Mouse (Mus musculus) CD4-positive naive resting alpha-beta T cell, adult 57 days (primary cell): Measurements from ENCODE around the gene Prss42. TPM values are rescaled to one million over a fixed set of nuclear protein-coding genes. Genes with fewer than 3 reads are reported as not detected.

ENCODE experiments used
- total RNA-seq: library from RNA; stranded (reverse); gene quantifications from one replicate; pipeline ENCODE4 v1.2.4, GENCODE M21; 2023

Gene Prss42
- not detected for total RNA-seq

DNA sequence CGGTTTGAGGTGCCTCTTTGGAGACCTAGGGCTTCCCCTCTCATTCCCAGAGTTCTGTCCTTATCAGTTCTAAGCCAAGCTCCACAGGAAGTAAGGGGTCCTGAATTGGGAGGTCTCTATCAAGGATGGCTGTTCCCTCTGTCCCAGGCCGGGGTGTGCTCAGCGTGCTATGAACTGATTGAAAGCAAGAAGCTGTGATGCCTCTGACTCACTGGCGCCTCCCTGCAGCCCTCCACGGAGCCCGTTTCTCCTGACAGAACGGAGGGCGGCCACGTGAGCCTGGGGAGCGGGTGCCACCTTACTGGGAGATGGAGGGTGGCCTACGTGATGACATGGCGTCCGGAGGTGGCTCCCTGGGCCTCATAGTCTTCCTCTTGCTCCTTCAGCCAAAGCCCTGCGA lies at the start of gene Prss42:
Prss42 (plus strand) TSS at position 301 of the 400 bp plus-strand sequence.

DNA sequence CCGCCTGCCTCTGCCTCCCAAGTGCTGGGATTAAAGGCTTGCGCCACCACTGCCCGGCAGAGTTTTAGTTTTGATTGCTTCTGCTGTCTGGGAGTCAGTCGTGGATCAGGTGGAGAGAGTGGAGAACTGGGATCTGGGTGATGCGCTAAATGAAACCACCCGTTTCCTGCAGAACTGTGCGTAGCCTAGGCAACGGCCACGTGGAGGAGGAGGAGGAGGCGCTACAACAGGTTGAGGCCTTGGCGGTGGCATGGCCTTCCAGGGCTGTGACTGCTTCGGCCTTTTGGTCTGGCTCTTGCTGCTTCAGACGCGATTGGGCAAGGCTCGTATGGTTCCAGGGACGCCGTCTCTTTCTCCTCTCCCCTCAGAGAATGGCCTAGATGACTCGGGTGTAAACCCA lies 15.8 kb downstream of the Prss42 start, which contains the start of gene Prss44:
Prss44 (plus strand) TSS at position 206 of the 400 bp plus-strand sequence.

DNA sequence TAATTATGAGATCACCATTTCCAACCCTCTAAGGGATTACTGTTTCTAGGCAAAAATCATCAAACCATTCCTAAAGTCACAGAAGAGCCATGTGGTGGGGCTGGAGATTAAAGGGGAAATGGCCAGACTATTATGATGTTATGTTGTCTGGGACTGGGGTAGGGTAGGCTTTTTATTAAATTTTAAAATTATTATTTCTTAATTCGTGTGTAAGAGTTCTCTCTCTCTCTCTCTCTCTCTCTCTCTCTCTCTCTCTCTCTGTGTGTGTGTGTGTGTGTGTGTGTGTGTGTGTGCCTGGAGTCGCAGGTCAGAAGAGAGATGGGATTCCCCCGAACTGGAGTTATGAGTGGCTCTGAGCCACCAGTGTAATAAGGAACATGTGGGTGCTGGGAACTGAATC lies 28.4 kb downstream of the Prss42 start, which contains the start of gene Prss43:
Prss43 (plus strand) TSS at position 301 of the 400 bp plus-strand sequence.

DNA sequence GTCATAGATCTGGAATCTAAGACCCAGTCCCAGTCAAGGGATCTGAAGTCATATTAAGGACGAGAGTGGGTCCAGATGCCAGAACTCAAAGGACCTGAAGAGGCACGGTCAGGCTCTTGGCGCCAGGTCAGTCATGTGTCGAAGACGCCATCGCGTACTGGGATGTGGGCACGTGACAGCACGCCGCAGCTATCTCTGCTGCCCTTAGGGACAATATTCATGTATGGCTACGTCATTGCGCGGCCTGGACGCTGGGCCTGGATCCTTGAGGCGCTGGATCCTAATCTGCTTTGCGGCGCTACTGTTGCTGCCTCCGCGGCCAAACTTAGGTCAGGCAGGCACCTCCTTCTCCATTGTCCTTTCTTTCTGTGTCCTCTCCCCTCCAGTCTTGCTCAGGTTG lies 36.4 kb downstream of the Prss42 start, which contains the start of gene Prss45:
Prss45 (plus strand) TSS at position 178 of the 400 bp plus-strand sequence.

DNA sequence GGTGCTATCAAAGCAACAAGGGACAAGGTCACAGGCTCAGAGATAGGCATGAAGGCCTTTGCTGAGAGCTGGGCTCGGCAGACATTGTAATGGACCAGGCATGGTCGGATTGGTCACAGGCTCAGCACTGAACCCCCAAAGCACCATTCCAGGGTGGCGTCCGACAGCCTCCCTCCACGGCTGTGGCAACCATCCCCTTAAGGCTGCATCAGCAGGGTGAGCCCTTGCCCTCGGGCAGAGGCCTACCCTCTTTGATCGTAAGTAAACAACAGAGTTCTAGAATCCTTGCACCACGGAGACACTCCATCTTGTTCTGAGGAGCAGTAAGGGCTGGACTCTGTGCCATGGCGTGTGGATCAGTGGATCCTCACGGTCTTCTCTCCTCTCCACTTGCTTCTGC lies 46.2 kb downstream of the Prss42 start, which contains the start of gene Prss46:
Prss46 (plus strand) TSS at position 301 of the 400 bp plus-strand sequence.

Other genes with a start within 250 kb of the Prss42 start
- gene Nradd, start 173.7 kb upstream of the Prss42 start, total RNA-seq = 5.7 TPM
- gene Nbeal2, start 144.0 kb upstream of the Prss42 start, total RNA-seq = 81.3 TPM
- 83.5 TPM for gene Ccdc12, start 141.7 kb upstream of the Prss42 start, total RNA-seq
- gene Myl3, start 56.3 kb upstream of the Prss42 start, total RNA-seq = not detected
- not detected for gene Pth1r, start 51.0 kb upstream of the Prss42 start, total RNA-seq
- gene Prss44, start 15.8 kb downstream of the Prss42 start, total RNA-seq = not detected
- gene Prss43, start 28.5 kb downstream of the Prss42 start, total RNA-seq = not detected
- gene Prss45, start 36.4 kb downstream of the Prss42 start, total RNA-seq = not detected
- gene Prss46, start 46.3 kb downstream of the Prss42 start, total RNA-seq = not detected
- not detected for gene Prss50, start 59.8 kb downstream of the Prss42 start, total RNA-seq
- gene Als2cl, start 81.7 kb downstream of the Prss42 start, total RNA-seq = 526 TPM
- 29.7 TPM for gene Tmie, start 81.9 kb downstream of the Prss42 start, total RNA-seq
- gene Fam240a, start 118.7 kb downstream of the Prss42 start, total RNA-seq = 4.1 TPM
- 1.3 TPM for gene Tdgf1, start 148.0 kb downstream of the Prss42 start, total RNA-seq
- gene Lrrc2, start 153.4 kb downstream of the Prss42 start, total RNA-seq = 0.27 TPM
- gene Rtp3, start 192.4 kb downstream of the Prss42 start, total RNA-seq = not detected
- gene Ltf, start 221.1 kb downstream of the Prss42 start, total RNA-seq = 4.3 TPM